Mouse (Mus musculus) thymus, adult 2 months (tissue): ENCODE data around the gene Car15.

Source experiments
- CTCF ChIP-seq: fragments of 200-500 bp; IDR thresholded peaks from 2 replicates; pipeline ENCODE4 v1.5.1; 2012; ENCODE audit warnings: mild to moderate bottlenecking, control low read depth, low read length, moderate library complexity, borderline replicate concordance; ENCODE audit not compliant: control insufficient read depth, poor library complexity, insufficient read depth; ENCODE audit errors: extremely low read depth
- POLR2A ChIP-seq: fragments of 200-500 bp; IDR thresholded peaks from 2 replicates; pipeline ENCODE4 v1.6.1; 2012; ENCODE audit warnings: mild to moderate bottlenecking, low read length, control low read depth, moderate library complexity; ENCODE audit not compliant: control insufficient read depth, poor library complexity, insufficient read depth; ENCODE audit errors: extremely low read depth

- TF ChIP-seq CTCF (no peak), POLR2A (no peak)
Measured at GRCm38 (mm10) chr16:17832821-17833220, 5.3 kb downstream of the Car15 start, which contains the start of gene B830017H08Rik.
